Comparison of ENCODE assay signal across 25 mouse cellular contexts in the genomic region with DNA sequence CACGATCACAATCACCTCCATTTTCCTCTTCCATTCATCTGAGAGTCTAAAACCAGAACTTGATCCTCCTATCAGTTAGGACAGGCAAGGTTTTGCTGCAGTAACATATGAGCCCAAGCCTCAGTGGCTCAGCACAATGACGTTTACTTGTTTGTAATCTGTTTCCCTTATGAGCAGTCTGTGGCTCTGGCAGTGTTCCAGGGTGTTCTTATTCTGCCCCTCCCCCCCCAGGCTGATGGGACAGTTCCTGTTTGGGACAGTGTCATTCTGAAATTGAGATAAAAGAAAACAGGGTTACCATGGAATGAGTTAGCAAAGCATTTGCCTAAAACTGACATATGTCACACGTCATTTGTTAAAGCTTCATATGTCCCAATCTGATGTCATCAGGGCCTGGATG.
DNase-seq lines count a peak whose midpoint lies in the region; ATAC-seq and TF ChIP-seq lines count a peak whose summit lies in the region.
"Had no signal": no experiment of that assay in that cellular context is flagged by ENCODE, and none has a peak within 500 bp of the region (broad histone marks: within the 10 kb centered on the region; RNA-seq: fewer than 3 reads in every experiment).

No protein-coding gene starts in this region.

- H3K4me1 ChIP-seq in liver, postnatal 0 days (ENCODE audit: insufficient read depth): peaks cover 5% of the 10 kb centered on the region
- H3K4me1 ChIP-seq in lung, postnatal 0 days (ENCODE audit: insufficient read depth, low read depth, low read length): peaks cover 8% of the 10 kb centered on the region

- ATAC-seq in liver, postnatal 0 days: no peak
- ATAC-seq in lung, postnatal 0 days: peak; percentile 13; the same call in 1 of the 2 replicates
- ATAC-seq in megakaryocyte progenitor cell, adult 5-6 weeks (replicated peaks; ENCODE audit: poor library complexity): peak; percentile 63
- ATAC-seq: forebrain, embryonic 13.5 days; intestine, embryonic 15.5 days; liver, embryonic 12.5 days; midbrain, embryonic 15.5 days had no signal

- no peak for TF ChIP-seq CTCF in liver, postnatal 0 days (IDR thresholded peaks at IDR 0.05; ENCODE audit: low read depth)
- TF ChIP-seq CTCF in lung, postnatal 0 days (IDR thresholded peaks at IDR 0.05): no peak

- H3K27me3 ChIP-seq in liver, postnatal 0 days (ENCODE audit: insufficient read depth, low read length): no peaks in the 10 kb centered on the region
- H3K27me3 ChIP-seq in lung, postnatal 0 days (replicated peaks; ENCODE audit: insufficient read depth, low read length): no peaks in the 10 kb centered on the region
- H3K27me3 ChIP-seq: embryonic facial prominence, embryonic 13.5 days; forebrain, embryonic 13.5 days; hindbrain, embryonic 15.5 days; intestine, embryonic 15.5 days; liver, embryonic 12.5 days; midbrain, embryonic 15.5 days had no signal

- no peak for TF ChIP-seq EP300 in liver, postnatal 0 days (IDR thresholded peaks at IDR 0.05; ENCODE audit: low read depth)
- no peak for TF ChIP-seq EP300 in lung, postnatal 0 days (IDR thresholded peaks at IDR 0.05)

- 51% methylated on average over 3 of the region's 3 CpGs for WGBS in liver, postnatal 0 days (ENCODE audit: insufficient replicate concordance)
- 53% methylated on average over 3 of the region's 3 CpGs for WGBS in lung, postnatal 0 days

- no peak overlapping the region for H3K27ac ChIP-seq in liver, postnatal 0 days (ENCODE audit: low read depth)
- no peak overlapping the region for H3K27ac ChIP-seq in lung, postnatal 0 days (ENCODE audit: low read length)
- H3K27ac ChIP-seq: embryonic facial prominence, embryonic 13.5 days; forebrain, embryonic 13.5 days; heart, embryonic 10.5 days; hindbrain, embryonic 15.5 days; intestine, embryonic 15.5 days; limb, embryonic 12.5 days; liver, embryonic 12.5 days; midbrain, embryonic 15.5 days had no signal

- no peak overlapping the region for H3K4me3 ChIP-seq in liver, postnatal 0 days (ENCODE audit: low read depth, low read length)
- H3K4me3 ChIP-seq in lung, postnatal 0 days (ENCODE audit: low read depth, low read length): no peak overlapping the region
- H3K4me3 ChIP-seq: embryonic facial prominence, embryonic 13.5 days; erythroblast, embryonic 14.5 days; forebrain, embryonic 13.5 days; heart, embryonic 10.5 days; hindbrain, embryonic 15.5 days; intestine, embryonic 15.5 days; limb, embryonic 12.5 days; liver, embryonic 12.5 days; midbrain, embryonic 15.5 days; myocyte had no signal

- H3K4me2 ChIP-seq in liver, postnatal 0 days (ENCODE audit: low read depth, low read length): no peak overlapping the region
- no peak overlapping the region for H3K4me2 ChIP-seq in lung, postnatal 0 days (replicated peaks; ENCODE audit: low read depth, low read length)
- H3K4me2 ChIP-seq: embryonic facial prominence, embryonic 13.5 days; forebrain, embryonic 13.5 days; hindbrain, embryonic 15.5 days; intestine, embryonic 15.5 days; limb, embryonic 12.5 days; liver, embryonic 12.5 days; midbrain, embryonic 15.5 days had no signal

- H3K9me3 ChIP-seq in liver, postnatal 0 days (ENCODE audit: low read length): no peaks in the 10 kb centered on the region
- H3K9me3 ChIP-seq in lung, postnatal 0 days (ENCODE audit: low read length): no peaks in the 10 kb centered on the region
- H3K9me3 ChIP-seq: embryonic facial prominence, embryonic 13.5 days; forebrain, embryonic 13.5 days; heart, embryonic 10.5 days; hindbrain, embryonic 15.5 days; intestine, embryonic 15.5 days; limb, embryonic 12.5 days; liver, embryonic 12.5 days; midbrain, embryonic 15.5 days had no signal

- H3K9ac ChIP-seq in liver, postnatal 0 days (replicated peaks): no peak overlapping the region
- no peak overlapping the region for H3K9ac ChIP-seq in lung, postnatal 0 days (replicated peaks; ENCODE audit: low read depth)
- H3K9ac ChIP-seq: embryonic facial prominence, embryonic 13.5 days; forebrain, embryonic 13.5 days; hindbrain, embryonic 15.5 days; intestine, embryonic 15.5 days; limb, embryonic 12.5 days; liver, embryonic 12.5 days; midbrain, embryonic 15.5 days had no signal

- no peaks in the 10 kb centered on the region for H3K36me3 ChIP-seq in liver, postnatal 0 days (replicated peaks; ENCODE audit: insufficient read depth, low read length)
- no peaks in the 10 kb centered on the region for H3K36me3 ChIP-seq in lung, postnatal 0 days (ENCODE audit: insufficient read depth, low read length)
- H3K36me3 ChIP-seq: embryonic facial prominence, embryonic 13.5 days; heart, embryonic 10.5 days; hindbrain, embryonic 15.5 days; intestine, embryonic 15.5 days; limb, embryonic 12.5 days; liver, embryonic 12.5 days; midbrain, embryonic 15.5 days had no signal

- peak; percentile 34 for DNase-seq in liver, postnatal 0 days
- DNase-seq in liver: no peak
- DNase-seq in CD4-positive helper T cell, adult 2 months (ENCODE audit: low read depth, low spot score): peak; percentile 40
- DNase-seq in lung, postnatal 0 days (ENCODE audit: low spot score): peak; percentile 73
- DNase-seq in heart, postnatal 4 days: no peak
- DNase-seq in cerebellum, adult 11-12 months: no peak
- no peak for DNase-seq in urinary bladder, postnatal 36 days (ENCODE audit: low spot score in 2 of 2)
- DNase-seq: adrenal gland, adult 8-10 months; cerebellum, adult 18-20 months; cerebellum, postnatal 14 days; embryo, embryonic 11 days; kidney, adult 8-10 months; layer of hippocampus, postnatal 36 days; thymus, postnatal 25 days had no signal

Comparison
In these comparisons a context has a peak if more than half of its experiments do, and no peak if none do; other contexts are left out.
1. DNase-seq: peak in liver, postnatal 0 days (single experiment), CD4-positive helper T cell, adult 2 months (single experiment) and lung, postnatal 0 days (single experiment); none in liver (single experiment), heart, postnatal 4 days (single experiment), cerebellum, adult 11-12 months (single experiment) and urinary bladder, postnatal 36 days (0 of 2).